Mouse (Mus musculus): Measurements from ENCODE around the gene Gm45713. TPM values are rescaled to one million over a fixed set of nuclear protein-coding genes. Genes with fewer than 3 reads are reported as not detected.

Gm45713 gene
- not detected for total RNA-seq (2023)

DNA sequence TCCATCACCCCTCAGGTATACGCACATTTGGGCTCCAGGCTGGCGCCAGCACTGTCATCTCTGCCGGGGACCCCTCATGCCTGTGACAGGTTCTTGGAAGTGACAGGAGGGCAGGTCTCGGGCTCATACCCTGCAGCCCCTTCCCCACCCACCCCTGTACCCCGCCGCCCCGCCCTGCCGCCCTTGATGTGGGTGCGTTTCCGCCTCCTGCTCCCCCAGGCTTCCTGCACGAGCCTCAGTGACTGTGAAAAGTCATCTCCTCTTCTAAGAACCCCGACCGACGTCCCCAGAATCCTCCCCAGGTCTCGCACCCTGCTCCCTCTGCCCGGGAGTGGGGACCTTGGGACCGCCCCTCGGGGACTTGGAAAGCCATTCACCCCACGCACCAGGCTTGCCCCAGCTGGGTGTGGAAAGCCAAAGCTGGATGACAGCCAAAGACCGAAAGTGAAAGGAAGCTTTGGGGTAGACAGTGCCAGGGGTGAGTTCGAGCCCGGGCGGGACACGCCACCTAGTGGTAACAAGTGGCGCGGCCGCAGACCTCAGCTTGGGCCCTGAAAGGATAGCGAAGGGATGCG, at the start of gene Gm45713, which contains the start of gene Flt3l:
Gene Gm45713, minus strand, starts transcription at position 239 of the 575 bp plus-strand sequence.
Gene Flt3l, minus strand, starts transcription at position 440 of the 575 bp plus-strand sequence.

DNA sequence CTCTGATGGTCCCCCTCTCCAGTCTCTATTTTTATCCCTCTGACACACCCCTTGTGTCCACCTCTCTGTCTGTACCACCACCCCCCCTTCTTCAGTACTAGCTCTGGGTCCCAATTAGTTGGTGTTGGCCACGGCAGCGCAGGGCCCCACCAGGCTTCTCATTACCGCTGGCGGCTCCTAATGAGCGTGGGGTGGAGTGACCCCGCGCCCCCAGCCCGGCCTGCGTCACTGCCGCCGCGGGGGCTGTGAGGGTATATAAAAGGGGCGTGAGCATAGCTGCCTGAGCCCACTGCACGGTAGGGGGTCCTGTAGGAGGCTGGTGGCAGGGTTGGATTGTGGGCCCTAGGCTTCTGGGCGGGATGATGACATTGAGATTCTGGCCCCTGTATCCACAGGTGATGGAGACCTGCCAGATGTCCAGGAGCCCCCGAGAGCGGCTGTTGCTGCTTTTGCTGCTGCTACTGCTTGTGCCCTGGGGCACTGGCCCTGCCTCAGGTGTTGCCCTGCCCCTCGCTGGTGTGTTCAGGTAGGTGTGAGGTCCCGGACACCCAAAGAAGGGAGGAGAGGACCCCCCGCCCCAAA, 45.0 kb upstream of the Gm45713 start, which contains the start of gene Pth2:
Gene Pth2, plus strand, starts transcription at position 100 of the 582 bp plus-strand sequence.

DNA sequence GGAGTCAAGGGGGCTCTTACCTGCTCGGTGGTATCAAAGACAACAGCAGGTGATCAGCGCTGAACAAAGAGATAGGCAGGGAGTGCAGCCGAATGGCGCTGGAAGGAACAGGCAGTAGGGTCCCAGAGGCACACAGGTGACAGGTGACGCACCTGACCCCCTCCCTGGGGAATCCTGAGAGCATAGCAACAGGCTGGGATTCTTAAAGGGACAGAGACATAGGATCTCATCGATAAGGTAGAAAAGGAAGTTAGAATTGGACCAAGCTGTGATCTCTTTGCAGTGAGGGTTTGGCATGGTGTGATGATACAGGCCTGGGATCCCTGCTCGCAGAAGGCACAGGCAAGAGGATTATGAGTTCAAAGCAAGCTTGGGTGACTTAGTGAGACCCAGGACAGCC, 43.4 kb upstream of the Gm45713 start, which contains the start of gene Gfy:
Gene Gfy, minus strand, starts transcription at position 101 of the 400 bp plus-strand sequence.

DNA sequence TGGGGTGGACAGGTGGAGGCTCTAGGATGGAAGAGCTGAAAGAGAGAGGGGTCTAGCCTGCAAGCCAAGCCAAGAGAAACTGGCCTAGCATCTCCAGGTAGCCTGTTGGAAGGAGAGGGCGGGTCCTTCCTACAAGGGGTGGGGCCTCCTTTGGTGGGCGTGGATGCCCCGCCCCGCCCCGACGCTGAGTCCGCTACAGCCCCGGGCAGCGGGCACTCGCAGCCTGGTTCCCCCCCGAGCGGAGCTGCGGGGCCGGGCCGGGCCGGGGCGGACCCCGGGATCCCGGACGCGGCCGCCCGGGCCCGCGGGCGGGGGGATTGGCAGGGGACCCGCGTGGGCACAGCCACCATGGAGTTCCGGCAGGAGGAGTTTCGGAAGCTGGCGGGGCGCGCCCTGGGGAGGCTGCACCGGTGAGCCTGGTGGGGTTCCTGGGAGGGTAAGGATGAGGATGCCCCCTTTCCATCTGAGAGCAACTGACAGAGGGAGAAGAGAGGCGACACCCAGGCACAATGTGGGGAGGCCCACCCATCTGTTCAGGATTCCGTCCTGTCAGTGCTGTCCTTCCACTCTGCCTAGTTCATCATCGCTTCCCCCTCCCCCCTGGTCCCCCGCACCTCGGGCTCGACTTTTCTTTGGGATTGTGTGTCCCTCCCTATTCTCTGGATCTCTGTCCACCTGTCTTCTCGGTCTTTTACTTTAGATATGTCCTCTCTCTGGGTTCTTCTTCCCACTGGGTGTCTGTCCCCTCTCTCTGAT, 27.9 kb upstream of the Gm45713 start, which contains the start of gene Slc17a7:
Gene Slc17a7, plus strand, starts transcription at position 215 of the 756 bp plus-strand sequence.

DNA sequence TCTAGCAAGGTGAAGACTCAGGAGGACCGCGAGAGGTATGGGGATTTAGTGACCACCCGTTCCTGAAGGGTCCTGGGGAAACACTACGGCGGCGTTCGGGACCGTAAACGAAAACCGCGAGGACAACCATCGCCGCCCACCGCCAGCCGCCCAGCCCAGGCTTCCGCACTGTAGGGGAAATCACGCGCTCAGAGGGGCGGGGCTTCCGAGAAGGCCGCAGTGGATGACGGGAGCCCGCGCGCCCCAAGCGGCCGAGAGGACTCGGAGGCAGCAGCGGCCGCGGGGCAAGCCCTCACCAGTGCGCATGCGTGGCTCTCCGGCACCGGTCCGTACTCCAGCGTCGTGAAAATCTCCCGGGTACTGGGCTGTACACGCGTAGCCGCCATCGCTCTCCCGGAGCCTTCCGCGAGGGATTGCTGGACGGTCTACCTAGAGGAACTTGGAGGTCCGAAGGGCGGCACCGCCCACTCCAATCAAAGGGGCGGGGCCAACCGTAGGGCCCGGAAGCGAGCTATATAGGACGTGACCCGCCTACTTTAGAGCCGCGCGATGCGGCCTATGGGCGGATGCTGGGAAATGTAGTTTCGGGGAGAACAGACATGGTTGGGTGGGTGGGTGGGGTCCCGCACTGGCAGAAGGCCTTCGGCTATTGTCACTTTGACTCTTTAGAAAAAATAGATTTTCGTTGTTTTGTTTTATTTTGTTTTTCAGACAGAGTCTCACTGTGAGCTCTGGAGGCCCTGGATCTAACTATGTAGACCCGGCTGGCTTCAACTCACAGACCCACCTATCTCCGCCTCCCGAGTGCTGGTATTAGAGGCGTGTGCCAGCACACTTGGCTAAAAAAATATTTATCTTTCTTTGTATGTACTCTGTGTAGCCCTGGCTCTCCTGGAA, 18.3 kb upstream of the Gm45713 start, which contains the start of the genes Pih1d1 and Aldh16a1:
Gene Pih1d1, plus strand, starts transcription at position 208 of the 897 bp plus-strand sequence.
Gene Aldh16a1, minus strand, starts transcription at position 489 of the 897 bp plus-strand sequence.

DNA sequence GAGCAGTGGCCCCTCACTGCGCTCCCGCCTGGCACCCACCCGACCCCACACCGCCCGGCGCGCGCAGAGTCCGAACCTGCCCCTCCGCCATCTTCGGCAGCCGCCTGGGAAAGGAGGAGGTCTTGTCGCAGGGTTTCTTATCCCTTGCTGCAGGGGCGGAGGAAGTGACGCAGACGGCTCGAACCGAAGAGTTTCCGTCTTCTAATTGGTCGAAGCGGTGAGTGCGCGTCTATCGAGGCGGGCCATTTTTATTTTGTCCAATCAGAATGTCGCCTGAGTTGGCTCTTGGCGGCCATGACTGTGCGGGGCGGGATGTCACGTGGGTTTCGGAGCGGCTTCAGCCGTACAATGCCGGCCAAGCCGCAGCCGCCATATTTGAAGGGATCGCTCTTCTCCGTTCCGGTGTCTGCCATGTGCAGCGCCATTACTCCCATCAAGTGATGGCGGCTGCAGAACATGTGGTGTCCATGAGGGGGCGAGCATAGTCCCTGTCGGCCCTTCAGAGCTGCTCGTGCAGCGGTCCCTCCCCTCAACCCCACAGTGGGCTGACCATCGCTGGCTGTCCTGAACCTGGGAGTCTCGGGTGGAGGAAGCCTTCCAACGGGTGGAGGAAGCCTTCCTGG, 7.3 kb downstream of the Gm45713 start, which contains the start of gene Rpl13a:
Gene Rpl13a, minus strand, starts transcription at position 138 of the 623 bp plus-strand sequence.

DNA sequence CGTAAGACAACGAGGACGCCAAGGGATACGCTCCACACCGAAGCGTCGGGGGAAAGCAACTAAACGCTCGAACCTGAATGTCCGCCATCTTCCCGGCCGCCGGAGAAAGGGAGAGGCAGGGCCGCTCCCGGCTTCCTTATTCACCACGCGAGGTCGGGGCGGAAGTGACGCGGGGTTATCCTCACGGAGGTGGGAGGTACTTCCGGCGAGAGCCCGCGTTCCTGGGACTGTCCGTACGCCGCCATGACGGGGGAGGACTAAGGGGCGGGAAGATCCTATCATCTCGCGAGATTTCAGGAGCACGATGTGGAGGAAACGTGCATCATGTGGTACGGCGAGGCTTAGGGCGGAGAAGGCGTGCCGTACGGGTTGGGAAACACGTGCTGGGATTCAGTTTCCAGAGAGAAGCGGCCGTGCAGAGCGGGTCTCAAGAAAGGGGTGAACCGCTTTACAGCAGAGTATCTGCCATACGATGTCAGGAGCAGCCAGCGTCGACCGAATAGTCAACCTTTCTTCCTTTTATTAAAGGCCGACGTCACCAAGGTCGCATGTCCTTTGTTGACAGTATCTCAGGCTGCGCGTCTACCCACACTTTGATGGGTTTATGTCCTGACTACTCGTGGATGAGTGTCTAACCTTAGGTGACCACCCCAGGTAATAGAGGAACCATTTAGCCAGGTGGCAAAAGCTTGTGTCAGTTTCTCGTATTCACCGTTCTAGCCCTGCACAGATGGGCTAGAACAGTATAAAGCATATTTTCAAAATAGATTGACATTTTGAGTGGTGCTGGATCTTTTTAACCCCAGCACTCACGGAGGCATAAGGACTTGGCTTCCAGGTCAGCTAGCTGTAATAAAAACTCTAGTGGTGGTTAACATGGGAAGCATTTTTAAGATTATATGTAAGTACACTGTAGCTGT, 11.5 kb downstream of the Gm45713 start, which contains the start of gene Rps11:
Gene Rps11, minus strand, starts transcription at position 216 of the 920 bp plus-strand sequence.

DNA sequence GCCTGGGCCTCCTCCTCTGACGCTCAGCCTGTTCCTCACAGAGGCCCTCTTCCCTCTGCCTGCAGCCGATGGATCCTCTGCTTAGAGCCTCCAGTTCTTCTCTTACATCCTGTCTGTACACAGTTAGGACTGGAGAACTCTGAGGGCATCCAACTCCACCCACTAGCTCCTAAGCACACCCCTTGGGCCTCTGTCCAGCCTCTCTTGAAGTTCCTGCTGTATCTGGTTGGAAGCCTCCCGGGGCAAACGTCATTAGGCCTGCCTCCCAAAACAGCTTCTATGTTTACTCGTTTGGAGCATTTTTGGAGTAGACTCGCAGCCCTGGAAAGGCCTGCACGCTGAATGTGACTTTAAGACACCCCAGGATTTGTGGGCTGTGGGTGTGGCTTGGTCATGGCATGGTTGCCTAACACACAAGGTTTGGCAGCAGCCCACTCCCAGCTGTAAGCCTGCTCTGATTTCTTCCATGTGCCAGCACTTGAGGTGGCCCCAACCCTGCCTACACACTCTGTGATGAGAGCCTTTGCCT, 32.3 kb downstream of the Gm45713 start, which contains the start of gene Fcgrt:
Gene Fcgrt, minus strand, starts transcription at position 200 of the 529 bp plus-strand sequence.

DNA sequence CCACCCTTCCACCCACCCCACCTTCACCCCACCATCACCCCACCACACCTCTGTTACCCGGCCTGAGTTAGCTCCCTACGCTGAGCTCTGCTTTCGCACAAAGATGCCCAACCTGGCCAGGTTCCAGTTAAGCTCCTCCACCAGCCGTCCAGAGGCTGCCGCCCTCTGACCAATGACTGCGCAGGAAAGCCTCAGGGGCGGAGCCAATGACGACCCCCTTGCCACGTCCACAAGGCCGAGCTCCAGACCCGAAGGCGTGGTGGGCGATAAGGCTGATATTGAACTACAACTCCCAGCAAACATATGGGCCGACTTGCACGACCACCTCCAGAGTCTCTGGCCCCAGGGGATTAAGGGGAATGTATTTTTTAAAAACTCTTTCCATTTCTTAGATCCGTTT, 44.0 kb downstream of the Gm45713 start, which contains the start of gene Rcn3:
Gene Rcn3, minus strand, starts transcription at position 174 of the 400 bp plus-strand sequence.

Other genes with a start within 250 kb of the Gm45713 start
- gene Med25, start 243.5 kb downstream of the Gm45713 start, total RNA-seq (2023) = 10 to 100 TPM; 36.9 to 38.1 TPM
- 1 to 10 TPM; 4.6 to 6.1 TPM for gene Fuz, start 240.2 kb downstream of the Gm45713 start, total RNA-seq (2023)
- 10 to 100 TPM; 61.7 to 69.2 TPM for gene Ap2a1, start 206.7 kb downstream of the Gm45713 start, total RNA-seq (2023)
- not detected for gene Tsks, start 193.0 kb downstream of the Gm45713 start, total RNA-seq (2023)
- under 1 TPM; 0.33 to 0.53 TPM for gene Cpt1c, start 161.4 kb downstream of the Gm45713 start, total RNA-seq (2023)
- 10 to 100 TPM; 79.2 to 80.4 TPM for gene Prmt1, start 149.7 kb downstream of the Gm45713 start, total RNA-seq (2023)
- gene Irf3, start 138.6 kb downstream of the Gm45713 start, total RNA-seq (2023) = 10 to 100 TPM; 55.8 to 60.1 TPM
- 10 to 100 TPM in 1 of 2 experiments, 1 to 10 TPM in 1; 9.3 to 14.3 TPM for gene Bcl2l12, start 137.5 kb downstream of the Gm45713 start, total RNA-seq (2023)
- 10 to 100 TPM; 57.7 to 58.5 TPM for gene Scaf1, start 119.9 kb downstream of the Gm45713 start, total RNA-seq (2023)
- gene Rras, start 118.3 kb downstream of the Gm45713 start, total RNA-seq (2023) = 10 to 100 TPM; 13.6 to 16.8 TPM
- gene Prr12, start 83.3 kb downstream of the Gm45713 start, total RNA-seq (2023) = 10 to 100 TPM; 22.7 to 23.8 TPM
- gene Nosip, start 73.8 kb downstream of the Gm45713 start, total RNA-seq (2023) = 10 to 100 TPM; 31.4 to 34.3 TPM
- gene Prrg2, start 73.6 kb downstream of the Gm45713 start, total RNA-seq (2023) = 10 to 100 TPM; 14.5 to 15.6 TPM
- 1 to 10 TPM in 1 of 2 experiments, under 1 TPM in 1; 0.79 to 2.8 TPM for gene Rcn3, start 44.0 kb downstream of the Gm45713 start, total RNA-seq (2023)
- gene Fcgrt, start 32.4 kb downstream of the Gm45713 start, total RNA-seq (2023) = 10 to 100 TPM; 15.6 to 23.0 TPM
- 1,000 to 10,000 TPM in 1 of 2 experiments, 100 to 1,000 TPM in 1; 885 to 1,040 TPM for gene Rps11, start 11.8 kb downstream of the Gm45713 start, total RNA-seq (2023)
- gene Rpl13a, start 7.5 kb downstream of the Gm45713 start, total RNA-seq (2023) = 1,000 to 10,000 TPM; 1,010 to 1,095 TPM
- 10 to 100 TPM; 23.6 to 24.1 TPM for gene Flt3l, start 201 bp upstream of the Gm45713 start, total RNA-seq (2023)
- 10 to 100 TPM; 40.2 to 48.4 TPM for gene Pih1d1, start 18.1 kb upstream of the Gm45713 start, total RNA-seq (2023)
- 100 to 1,000 TPM in 1 of 2 experiments, 10 to 100 TPM in 1; 79.9 to 118 TPM for gene Aldh16a1, start 18.4 kb upstream of the Gm45713 start, total RNA-seq (2023)
- not detected for gene Slc17a7, start 27.7 kb upstream of the Gm45713 start, total RNA-seq (2023)
- not detected for gene Gfy, start 43.3 kb upstream of the Gm45713 start, total RNA-seq (2023)
- gene Pth2, start 44.8 kb upstream of the Gm45713 start, total RNA-seq (2023) = not detected
- gene Ccdc155, start 68.7 kb upstream of the Gm45713 start, total RNA-seq (2023) = under 1 TPM in 1 of 2 experiments, not detected in 1; 0.20 TPM
- under 1 TPM; 0.58 to 0.95 TPM for gene Dkkl1, start 75.9 kb upstream of the Gm45713 start, total RNA-seq (2023)
- gene Tead2, start 79.5 kb upstream of the Gm45713 start, total RNA-seq (2023) = not detected
- 100 to 1,000 TPM; 351 to 377 TPM for gene Cd37, start 102.9 kb upstream of the Gm45713 start, total RNA-seq (2023)
- under 1 TPM; 0.31 to 0.78 TPM for gene Slc6a16, start 104.9 kb upstream of the Gm45713 start, total RNA-seq (2023)
- under 1 TPM in 1 of 2 experiments, not detected in 1; 0.33 TPM for gene Slc6a21, start 141.3 kb upstream of the Gm45713 start, total RNA-seq (2023)
- 1 to 10 TPM; 3.5 to 4.6 TPM for gene Trpm4, start 197.5 kb upstream of the Gm45713 start, total RNA-seq (2023)
- gene Hrc, start 199.1 kb upstream of the Gm45713 start, total RNA-seq (2023) = not detected
- not detected for gene Ppfia3, start 230.8 kb upstream of the Gm45713 start, total RNA-seq (2023)
- not detected for gene Lin7b, start 234.4 kb upstream of the Gm45713 start, total RNA-seq (2023)